ENCODE assay signal across 39 mouse cellular contexts in the genomic region with DNA sequence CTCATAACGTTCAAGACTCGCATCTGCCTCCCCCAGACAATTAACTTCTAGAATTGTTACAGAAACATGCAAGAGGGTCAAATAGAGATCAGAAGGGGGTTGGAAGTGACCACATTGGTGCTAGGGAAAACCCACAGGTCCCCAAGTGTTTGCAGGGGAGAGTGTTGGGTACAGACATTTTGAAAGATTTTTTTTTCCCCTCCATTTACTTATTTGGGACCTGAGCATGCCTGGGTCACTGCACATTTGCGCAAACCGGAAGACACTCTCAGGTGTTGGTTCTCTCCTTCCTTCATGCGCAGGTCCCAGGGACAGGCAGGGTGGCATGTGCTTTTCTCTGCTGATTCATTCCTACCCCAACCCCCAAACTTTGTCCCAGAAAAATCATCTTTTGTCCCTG. TPM values are rescaled to one million over a fixed set of nuclear protein-coding genes. Genes with fewer than 3 reads are reported as not detected.
"Had no signal": no experiment of that assay in that cellular context is flagged by ENCODE, and none has a peak within 500 bp of the region (broad histone marks: within the 10 kb centered on the region; RNA-seq: fewer than 3 reads in every experiment).

No protein-coding gene starts in this region.

- H3K4me2 ChIP-seq: heart, embryonic 11.5 days; heart, embryonic 12.5 days; heart, embryonic 13.5 days; heart, embryonic 15.5 days; hindbrain, embryonic 12.5 days; hindbrain, embryonic 13.5 days; hindbrain, embryonic 14.5 days; hindbrain, embryonic 15.5 days; intestine, embryonic 15.5 days; kidney, embryonic 15.5 days had no signal

- H3K27ac ChIP-seq: heart, embryonic 13.5 days; heart, embryonic 15.5 days; hindbrain, embryonic 10.5 days; hindbrain, embryonic 12.5 days; hindbrain, embryonic 13.5 days; hindbrain, embryonic 14.5 days; hindbrain, embryonic 15.5 days; hindbrain, postnatal 0 days; intestine, embryonic 15.5 days; kidney, embryonic 15.5 days; kidney, postnatal 0 days; layer of hippocampus, adult 2 months; left cerebral cortex, adult 2 months had no signal

- DNase-seq: heart, postnatal 10 days; heart, postnatal 14 days; heart, postnatal 36 days; heart, postnatal 4 days; kidney, adult 11 months; kidney, adult 18-20 months; kidney, adult 2 months; kidney, adult 8-10 months; kidney, adult 9 months; kidney, postnatal 10 days; kidney, postnatal 14 days; kidney, postnatal 36 days; kidney, postnatal 4 days; layer of hippocampus, adult 9-11 months; layer of hippocampus, postnatal 36 days had no signal

- H3K36me3 ChIP-seq: heart, embryonic 12.5 days; heart, embryonic 13.5 days; heart, embryonic 15.5 days; hindbrain, embryonic 10.5 days; hindbrain, embryonic 12.5 days; hindbrain, embryonic 13.5 days; hindbrain, embryonic 15.5 days; intestine, embryonic 15.5 days; kidney, embryonic 15.5 days had no signal

- H3K9ac ChIP-seq: heart, embryonic 12.5 days; heart, embryonic 13.5 days; heart, embryonic 15.5 days; hindbrain, embryonic 12.5 days; hindbrain, embryonic 13.5 days; hindbrain, embryonic 14.5 days; hindbrain, embryonic 15.5 days; intestine, embryonic 15.5 days; kidney, embryonic 15.5 days had no signal

- H3K9me3 ChIP-seq: heart, embryonic 12.5 days; heart, embryonic 13.5 days; heart, embryonic 15.5 days; hindbrain, embryonic 10.5 days; hindbrain, embryonic 12.5 days; hindbrain, embryonic 13.5 days; hindbrain, embryonic 15.5 days; intestine, embryonic 15.5 days; kidney, embryonic 15.5 days had no signal

- H3K4me1 ChIP-seq: intestine, embryonic 15.5 days had no signal

- H3K27me3 ChIP-seq: heart, embryonic 15.5 days; hindbrain, embryonic 12.5 days; hindbrain, embryonic 13.5 days; hindbrain, embryonic 15.5 days; intestine, embryonic 15.5 days; kidney, embryonic 15.5 days had no signal

- H3K4me3 ChIP-seq: heart, embryonic 12.5 days; heart, embryonic 13.5 days; heart, embryonic 15.5 days; hindbrain, embryonic 10.5 days; hindbrain, embryonic 12.5 days; hindbrain, embryonic 13.5 days; hindbrain, embryonic 15.5 days; intestine, embryonic 15.5 days; kidney, embryonic 15.5 days; layer of hippocampus, adult 2 months; left cerebral cortex, adult 2 months had no signal

RNA-seq across cellular contexts. Expression of gene Gcnt7, which starts 41.5 kb away (rescaled TPM):
- total RNA-seq: heart, postnatal 10 days; heart, postnatal 14 days; heart, postnatal 25 days; heart, postnatal 36 days; heart, postnatal 4 days; hindbrain, postnatal 0 days; layer of hippocampus, adult 18-20 months; layer of hippocampus, adult 2 months; layer of hippocampus, adult 8-10 months; layer of hippocampus, postnatal 10 days; layer of hippocampus, postnatal 14 days; layer of hippocampus, postnatal 25 days; layer of hippocampus, postnatal 36 days; left cerebral cortex, adult 18-20 months; left cerebral cortex, adult 2 months; left cerebral cortex, adult 8-10 months had no signal
- polyA plus RNA-seq: kidney, adult 2 months; large intestine, adult 2 months had no signal
